Mouse (Mus musculus): ENCODE results near the gene 4930432K21Rik.
A peak's percentile ranks its signal among the peaks of the same experiment; 100 is the strongest.

Gene 4930432K21Rik

DNA sequence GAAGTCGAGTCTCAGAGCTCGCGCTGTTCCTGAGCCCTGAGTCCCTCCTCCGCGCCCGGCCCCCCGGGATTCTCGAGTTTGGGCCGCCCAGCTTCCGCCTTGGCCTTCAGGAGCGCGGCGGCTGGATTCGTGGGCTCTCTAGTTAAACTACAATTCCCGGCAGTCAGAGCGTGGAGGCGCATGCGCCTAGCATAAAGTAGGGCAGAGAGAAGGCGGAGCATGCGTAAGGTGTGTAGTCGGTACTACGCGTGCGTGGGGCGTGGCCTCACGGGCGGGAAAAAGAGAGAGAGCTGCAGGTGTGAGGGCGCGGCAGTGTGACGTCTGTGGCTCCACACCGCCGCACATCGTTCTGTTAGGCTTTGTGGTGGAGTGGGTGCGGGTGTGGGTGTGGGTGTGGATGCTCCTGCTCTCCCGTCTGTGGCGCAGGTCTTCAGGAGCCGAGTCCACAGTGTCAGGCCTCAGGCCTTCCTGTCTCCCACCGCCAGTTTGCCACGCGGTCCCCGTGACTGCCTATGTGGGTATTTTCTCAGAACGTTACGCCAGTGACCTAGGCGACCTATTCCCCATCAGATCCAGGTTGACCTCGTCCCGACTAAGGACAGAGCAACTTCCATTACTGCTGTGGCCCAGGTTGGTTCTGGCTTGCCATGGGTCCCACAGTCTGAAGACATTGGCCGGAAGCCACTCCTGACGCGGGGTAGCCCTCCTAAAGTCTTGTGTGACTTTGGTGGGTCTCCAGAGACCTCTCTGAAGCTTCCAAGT is at the start of gene 4930432K21Rik, which contains the start of gene Cc2d1a:
4930432K21Rik (plus strand) TSS at position 257 of the 762 bp plus-strand sequence.
Cc2d1a (minus strand) TSS at position 168 of the 762 bp plus-strand sequence.
- ATAC-seq (ENCODE audit: low TSS enrichment): peak; percentile 98

DNA sequence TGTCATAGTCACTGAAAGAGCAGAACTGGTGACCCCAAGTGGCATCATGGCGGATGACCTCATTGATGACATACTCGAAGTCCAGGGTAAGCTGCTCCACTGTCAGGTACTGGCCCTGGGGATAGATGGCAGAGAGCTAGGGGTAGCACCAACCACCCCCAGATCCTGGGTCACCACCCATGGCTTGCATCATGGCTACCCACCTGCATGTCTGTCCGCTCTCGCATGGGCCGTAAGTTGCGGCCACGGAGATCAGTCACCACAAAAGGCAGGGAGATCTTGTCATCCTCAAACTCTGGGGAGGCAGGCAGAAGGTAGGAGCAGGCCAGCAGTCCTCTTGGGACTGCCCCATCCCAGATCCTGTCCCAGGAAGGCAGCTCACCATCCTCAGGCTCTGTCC is 49.4 kb upstream of the 4930432K21Rik start:
- ATAC-seq (ENCODE audit: low TSS enrichment): no peak

DNA sequence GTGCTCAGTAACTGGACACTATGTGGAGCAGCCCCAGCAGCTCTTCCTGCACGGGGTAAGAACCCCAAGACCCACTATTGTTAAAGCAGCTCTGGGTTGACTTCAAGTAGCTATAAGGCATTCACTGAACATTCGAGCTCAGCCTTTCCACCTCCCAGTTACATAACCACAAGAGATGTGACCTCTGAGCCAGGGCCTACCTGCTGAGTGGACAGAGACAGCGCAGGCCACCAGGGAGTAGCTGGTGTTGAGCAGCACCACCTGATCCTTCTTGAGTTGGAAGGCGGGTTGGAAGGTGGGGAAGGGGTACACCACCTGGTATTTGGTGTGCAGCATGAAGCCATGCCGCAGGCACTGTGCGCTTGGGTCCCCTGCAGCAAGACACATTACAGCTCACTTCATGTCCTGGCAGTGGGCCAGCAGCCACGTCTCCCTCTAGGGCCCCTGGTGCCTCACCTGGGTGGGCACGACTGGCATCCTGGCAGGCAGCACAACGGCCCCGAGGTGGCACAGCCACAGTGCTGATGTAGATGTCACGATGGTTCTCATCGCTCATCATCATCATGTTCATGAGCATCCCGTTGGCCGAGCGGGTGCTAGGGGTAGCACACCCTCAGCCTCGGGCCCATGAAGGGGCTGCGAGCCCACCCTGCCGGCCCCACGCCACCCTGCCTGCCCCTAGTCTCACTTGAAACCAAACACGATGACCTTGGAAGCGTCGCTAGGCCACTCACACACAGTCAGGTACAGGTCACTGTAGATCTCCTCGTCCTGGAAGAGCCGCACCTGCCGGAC is 46.2 kb upstream of the 4930432K21Rik start:
- ATAC-seq (ENCODE audit: low TSS enrichment): no peak

DNA sequence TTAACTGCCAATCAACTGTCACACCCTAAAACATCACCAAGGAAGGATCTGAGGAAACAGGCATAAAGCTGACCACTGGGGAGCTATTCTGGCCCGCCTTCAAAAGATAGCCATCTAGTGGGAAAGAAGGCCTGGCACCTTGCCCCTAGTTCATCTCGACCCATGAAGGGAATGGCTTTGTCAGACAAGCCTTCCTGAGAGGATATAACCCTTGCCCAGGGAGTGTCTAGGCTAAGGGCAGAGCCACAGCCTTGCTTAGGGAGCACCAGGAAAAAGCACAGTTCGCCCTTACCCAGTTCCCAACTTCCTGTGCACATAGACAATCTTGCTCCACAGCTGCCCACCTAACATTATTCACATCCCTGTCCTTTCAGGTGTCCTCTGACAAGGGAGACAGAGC is 44.2 kb upstream of the 4930432K21Rik start:
- no peak for ATAC-seq (ENCODE audit: low TSS enrichment)

DNA sequence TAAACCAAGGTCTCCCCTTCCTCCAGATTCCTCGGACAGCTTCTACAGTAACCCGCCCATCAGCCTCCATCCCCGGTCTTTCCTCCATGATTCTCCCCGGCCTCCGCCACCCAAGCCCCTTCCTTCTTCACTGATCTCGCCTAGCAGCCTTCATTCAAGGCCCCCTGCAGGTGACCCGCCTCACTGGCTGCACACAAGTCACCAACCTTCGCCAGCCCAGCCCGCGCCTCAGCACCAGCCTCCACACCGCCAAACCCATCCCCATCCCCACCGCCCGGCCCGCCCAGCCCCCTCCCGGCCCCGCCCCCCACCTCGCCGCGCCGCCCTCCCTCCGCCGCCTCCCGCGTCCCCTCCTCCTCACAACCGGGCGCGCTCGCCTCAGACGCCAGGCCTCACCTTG is 43.6 kb upstream of the 4930432K21Rik start:
- no peak for ATAC-seq (ENCODE audit: low TSS enrichment)

DNA sequence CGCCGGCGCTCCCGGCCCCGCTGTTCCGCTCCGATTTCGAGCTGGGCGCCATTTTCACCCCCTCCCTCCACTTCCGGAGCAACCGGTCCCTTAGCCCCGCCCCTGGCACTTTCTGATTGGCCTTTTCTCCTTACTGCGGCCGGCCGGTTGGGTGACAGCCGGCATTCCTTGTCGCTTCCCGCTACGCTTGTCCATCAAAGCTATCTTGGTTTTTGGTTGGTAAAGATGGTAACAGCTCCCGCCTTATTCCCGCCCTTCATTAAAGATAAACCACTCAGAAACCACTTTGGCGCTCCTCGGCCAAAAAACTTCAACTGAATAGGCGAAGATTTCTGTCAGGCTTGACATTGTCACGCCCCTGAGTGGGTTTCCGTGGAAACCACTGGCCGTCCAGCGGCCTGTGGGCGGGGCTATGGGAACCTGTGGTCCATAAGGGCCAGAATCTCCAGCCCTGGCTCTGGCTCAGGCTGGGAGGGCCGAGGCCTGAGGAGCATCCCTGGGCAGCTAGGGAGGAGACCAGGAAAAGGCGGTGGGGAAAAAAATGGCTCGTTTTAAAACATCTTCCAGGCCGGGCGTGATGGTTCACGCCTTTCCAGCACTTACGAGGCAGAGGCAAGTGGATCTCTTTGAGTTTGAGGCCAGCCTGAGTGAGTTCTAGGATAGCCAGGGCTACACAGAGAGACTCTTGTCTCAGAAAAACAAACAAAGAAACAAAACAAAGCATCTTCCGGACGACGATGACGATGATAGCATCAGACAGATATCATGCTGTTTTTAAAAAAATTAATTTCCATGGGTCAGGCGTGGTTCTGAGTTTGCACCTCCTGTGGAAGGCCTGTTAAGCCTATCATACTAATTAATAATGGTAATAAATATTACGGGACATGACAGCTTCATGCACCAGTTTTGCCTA is 42.9 kb upstream of the 4930432K21Rik start, which contains the start of gene Dcaf15:
Dcaf15 (minus strand) TSS at position 72 of the 913 bp plus-strand sequence.
- ATAC-seq (ENCODE audit: low TSS enrichment): peak; percentile 99

DNA sequence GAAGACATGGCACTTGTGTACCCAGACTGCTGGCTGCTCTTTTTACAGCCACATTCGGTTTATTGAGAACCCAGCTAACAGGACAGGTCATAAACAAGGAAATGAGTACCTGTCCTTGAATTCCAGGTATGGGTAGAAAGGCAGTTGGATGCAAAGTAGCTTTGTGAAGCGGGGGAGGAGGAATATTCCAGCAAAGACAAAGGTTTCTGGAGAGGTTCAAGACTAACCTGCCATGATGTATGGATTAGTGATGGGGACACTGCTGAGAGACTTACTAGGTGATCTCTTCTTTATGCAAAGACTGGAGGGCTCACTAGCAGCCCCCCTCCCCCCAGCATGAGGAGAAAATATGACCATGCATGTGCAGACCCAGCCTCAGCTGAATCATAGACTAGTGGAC is 42.1 kb upstream of the 4930432K21Rik start:
- ATAC-seq (ENCODE audit: low TSS enrichment): no peak

DNA sequence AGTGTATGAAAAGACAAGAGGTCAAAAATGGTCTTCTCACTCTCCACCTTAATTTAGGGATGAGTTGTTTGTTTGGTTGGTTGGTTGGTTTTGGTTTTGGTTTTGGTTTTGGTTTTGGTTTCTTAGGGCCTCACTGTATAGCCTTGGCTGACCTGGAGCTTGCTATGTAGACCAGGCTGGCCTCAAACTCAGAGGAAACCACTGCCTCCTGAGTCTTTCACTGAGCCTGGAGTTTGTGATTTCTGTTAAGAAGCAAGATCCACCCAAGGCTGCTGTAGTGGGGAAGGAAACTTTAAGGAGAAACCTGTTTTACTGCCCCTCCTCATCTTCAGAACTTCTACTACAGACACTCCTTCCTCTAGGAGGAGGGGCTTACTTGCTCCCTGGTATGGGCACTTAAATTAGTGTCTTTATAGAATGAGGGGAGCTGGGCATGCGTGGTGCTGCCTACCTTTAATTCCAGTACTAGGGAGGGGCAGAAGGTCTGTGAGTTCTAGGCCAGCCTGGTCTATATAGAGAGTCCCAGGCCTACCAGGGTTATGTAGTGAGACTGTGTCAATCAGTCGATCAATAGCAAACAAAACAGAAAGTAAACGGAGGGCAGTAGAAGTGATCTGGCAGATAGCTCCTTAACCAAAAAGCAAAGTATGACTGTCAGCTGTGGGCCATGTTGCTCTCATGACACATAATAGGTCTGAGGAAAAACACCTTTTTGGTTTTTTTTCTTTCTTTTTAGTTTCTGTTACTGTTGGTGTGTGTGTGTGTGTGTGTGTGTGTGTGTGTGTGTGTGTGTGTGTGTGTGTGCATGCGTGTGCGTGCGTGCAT is 41.4 kb upstream of the 4930432K21Rik start:
- no peak for ATAC-seq (ENCODE audit: low TSS enrichment)

DNA sequence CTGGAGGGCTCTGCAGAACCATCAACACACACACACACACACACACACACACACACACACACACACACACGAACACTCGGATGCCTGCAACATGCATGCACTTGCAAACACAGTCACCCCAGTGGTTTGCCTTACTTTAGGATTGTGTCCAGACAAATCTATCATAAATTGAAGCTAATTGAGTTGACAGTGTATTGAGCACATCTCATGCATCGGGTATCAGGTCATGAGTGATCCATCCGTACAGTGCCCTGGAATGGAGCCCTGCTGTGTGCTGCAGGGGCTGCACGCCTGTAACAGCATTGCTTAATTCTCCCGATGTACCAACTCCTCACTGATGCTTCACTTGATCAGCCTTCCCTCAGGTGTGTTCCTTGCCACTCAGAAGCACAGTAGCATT is 32.2 kb upstream of the 4930432K21Rik start:
- ATAC-seq (ENCODE audit: low TSS enrichment): no peak

DNA sequence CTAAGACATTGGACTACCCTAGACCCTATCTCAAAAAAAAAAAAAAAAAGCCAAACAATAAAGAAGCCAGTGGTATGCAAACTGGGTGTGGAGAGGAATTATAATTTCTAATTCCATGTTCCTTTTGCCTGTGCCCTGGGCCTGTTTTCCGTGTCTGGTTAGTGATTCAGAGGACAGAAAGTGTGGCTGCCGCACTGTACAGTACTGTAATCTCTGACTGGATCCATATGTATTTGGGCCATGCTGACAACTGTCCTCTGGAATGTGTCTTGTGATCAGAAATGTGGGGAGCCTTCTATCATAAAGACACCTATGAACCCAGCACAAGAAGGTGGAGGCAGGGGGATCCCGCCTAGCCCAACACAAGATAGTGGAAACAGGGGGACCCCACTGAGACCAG is 25.7 kb upstream of the 4930432K21Rik start:
- ATAC-seq (ENCODE audit: low TSS enrichment): no peak

DNA sequence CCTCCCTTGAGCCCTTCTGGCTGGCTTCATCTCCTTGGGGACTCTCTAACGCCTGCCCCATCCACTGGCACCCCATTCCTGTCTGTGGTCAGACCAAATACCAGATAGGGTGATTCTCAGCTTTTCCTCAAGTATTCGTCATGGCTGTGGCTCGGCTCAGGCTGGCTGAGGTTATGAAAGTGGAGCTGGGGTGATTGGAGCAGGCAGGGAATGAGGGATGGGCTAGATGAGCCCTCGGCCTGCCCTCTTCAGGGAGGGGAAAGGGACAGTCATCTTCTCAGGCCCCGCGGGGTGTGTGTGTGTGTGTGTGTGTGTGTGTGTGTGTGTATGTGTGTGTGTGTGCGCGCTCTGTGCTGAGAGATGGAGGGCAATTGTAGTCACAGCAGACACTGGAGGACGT is 22.2 kb upstream of the 4930432K21Rik start, which contains the start of gene Podnl1:
Podnl1 (plus strand) TSS at position 334 of the 400 bp plus-strand sequence.
- ATAC-seq (ENCODE audit: low TSS enrichment): no peak

DNA sequence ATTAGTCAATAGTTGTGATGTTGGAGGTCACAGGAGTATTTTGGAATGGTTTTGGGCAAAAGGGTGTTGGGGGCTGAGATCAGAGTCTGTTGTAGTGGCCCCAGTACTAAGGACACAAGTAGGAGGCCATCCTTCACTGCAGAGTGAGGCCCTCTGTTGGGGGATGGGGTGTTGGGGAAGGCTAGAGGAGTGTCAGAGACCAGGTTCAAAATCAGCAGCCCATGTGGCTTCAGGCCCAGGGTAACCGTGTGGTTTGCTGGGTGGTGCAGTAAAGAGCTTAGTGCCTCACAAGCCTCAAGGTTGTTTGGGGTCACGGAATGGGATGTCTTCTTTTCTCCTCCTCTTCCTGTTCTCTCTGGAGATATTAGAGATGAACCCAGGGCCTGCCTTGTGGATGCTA is 21.1 kb upstream of the 4930432K21Rik start:
- no peak for ATAC-seq (ENCODE audit: low TSS enrichment)

DNA sequence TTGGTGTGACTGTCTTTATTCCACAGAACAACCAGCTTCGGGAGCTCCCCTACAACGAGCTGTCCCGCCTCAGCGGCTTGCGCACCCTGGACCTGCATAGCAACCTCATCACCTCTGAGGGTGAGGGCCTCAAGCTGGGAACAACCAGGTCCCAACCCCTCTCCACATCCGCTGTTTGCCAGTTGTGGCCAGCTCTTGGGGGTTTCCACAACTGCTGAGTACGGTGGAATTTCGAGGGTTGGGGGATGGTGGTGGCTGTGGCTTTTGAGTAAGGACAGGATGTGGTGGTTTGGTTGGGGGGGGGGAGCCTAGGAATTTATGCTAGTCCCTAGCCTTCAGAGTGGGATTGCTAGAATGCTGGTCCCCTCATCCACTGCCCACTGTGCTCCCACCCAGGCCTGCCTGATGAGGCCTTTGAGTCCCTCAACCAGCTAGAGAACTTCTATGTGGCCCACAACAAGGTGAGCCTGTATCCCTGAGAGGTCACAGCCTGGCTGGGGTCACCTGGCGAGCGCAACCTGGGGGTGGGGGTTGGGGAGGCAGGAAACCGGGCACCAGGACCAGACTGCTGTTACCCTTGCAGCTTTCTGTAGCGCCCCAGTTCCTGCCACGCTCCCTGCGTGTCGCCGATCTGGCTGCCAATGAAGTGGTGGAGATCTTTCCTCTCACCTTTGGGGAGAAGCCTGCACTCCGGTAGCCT is 20.5 kb upstream of the 4930432K21Rik start:
- no peak for ATAC-seq (ENCODE audit: low TSS enrichment)

DNA sequence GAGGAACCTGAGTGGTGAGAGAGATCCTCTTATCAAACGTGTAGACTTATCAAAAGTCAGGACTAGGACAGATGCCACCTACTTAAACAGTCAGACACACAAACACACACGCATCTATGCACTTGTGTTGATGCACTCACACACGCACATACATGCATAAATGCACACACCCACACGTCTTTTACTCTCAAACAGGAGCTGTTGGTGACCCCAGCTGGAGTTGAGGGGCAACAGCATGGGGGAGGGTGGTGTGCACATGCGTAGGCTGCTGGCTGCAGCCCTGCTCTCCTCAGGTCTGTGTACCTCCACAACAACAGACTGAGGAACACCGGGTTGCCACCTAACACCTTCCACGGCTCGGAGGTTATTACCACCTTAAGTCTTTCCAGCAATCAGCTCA is 19.5 kb upstream of the 4930432K21Rik start:
- ATAC-seq (ENCODE audit: low TSS enrichment): no peak

DNA sequence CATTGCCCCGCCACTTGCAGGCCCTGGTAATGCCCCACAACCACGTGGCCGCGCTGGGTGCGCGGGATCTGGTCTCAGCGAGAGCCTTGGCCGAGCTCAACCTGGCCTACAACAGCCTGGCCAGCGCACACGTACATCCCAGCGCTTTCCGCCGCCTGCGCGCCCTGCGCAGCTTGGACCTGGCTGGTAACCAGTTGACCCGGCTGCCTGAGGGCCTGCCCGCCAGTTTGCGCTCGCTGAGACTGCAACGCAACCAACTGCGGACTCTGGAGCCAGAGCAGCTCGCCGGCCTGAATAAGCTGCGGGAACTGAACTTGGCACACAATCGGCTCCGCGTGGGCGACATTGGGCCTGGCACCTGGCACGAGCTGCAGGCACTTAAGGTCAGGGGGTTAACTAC is 17.0 kb upstream of the 4930432K21Rik start:
- ATAC-seq (ENCODE audit: low TSS enrichment): no peak

DNA sequence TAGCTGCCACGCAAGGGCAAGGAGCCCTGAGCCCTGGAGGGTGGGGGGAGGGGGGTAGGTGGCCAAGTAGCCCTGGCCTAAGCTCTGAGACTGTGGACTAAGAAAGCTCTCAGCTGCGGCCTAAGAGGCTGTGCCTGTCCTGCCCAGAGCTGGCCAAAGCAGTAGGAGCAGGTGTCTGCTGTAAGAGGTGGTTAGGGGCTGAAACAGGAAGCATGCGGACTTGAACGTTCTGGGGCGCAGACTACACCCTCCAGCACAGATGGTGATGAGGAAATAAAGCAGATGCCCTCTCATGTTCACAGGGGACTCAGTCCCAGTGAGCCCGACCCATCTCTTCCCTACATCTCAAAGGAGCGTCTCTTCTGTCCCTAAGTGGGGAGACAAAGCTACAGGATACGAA is 15.6 kb upstream of the 4930432K21Rik start:
- no peak for ATAC-seq (ENCODE audit: low TSS enrichment)

DNA sequence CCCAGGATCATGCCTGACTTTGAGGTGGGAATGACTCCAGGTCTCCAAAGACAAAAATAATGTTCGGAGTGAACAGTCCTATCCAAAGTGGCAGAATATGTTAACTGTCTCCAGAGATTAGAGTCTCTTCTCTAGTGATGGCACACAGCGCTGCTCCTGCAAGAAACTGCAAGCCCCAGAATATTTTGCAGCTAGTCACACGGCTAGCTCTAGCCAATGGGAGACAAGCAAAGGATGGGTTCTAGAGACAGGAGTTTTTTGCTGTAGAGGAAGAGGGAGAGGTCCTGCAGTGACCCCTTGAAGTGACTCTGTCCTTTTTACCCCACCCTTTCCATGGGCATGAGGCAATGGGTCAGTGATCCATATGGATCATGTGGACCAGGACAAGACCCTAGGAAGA is 10.0 kb upstream of the 4930432K21Rik start:
- ATAC-seq (ENCODE audit: low TSS enrichment): no peak

DNA sequence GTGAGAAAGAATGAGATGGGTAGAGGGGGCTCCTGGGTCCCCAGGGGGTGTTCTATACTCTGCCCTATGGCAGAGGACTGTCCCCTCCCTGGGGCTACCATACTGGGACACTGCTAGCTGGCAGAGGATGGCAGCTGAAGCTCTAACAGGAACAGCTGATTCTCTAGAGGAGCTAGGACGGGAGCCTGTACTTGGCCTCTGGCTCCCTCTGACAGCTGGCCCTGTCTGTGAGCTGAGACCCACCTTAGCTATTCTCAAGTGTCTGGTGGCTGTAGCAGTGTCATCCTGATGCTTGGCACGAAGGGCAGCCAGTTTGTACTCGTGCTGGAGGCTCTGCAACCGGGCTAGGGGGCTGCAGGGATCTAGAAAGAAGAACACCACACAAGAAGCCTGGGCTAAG is 7.0 kb upstream of the 4930432K21Rik start:
- no peak for ATAC-seq (ENCODE audit: low TSS enrichment)

DNA sequence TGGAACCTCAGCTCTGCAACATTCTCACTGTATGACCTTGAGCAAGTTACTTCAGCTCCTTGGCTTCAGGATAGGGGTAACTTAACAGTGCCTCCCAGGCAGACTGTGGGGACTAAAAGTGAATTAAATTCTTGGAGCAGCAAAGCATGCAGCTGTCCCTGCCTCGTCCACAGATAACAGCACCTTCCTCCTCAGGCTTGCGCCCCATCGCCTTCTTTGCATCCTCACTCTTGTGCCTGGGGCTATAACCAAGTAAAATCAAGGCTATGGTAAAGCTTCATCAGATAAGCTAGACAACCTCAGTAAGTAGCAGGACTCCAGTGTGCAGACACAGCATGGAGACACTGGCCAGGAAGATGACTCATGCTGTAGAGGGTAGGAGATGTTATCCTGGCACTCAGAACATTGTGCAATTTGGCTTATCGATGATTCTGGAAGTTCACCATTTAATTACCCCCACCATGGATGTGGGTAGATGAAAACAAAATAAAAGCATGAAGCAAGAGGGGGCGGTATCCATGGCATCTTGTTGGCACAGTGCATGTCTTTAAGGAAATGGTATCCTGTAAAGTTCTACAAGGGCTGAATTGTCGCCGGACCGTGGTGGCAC is 3.1 kb upstream of the 4930432K21Rik start:
- ATAC-seq (ENCODE audit: low TSS enrichment): no peak

DNA sequence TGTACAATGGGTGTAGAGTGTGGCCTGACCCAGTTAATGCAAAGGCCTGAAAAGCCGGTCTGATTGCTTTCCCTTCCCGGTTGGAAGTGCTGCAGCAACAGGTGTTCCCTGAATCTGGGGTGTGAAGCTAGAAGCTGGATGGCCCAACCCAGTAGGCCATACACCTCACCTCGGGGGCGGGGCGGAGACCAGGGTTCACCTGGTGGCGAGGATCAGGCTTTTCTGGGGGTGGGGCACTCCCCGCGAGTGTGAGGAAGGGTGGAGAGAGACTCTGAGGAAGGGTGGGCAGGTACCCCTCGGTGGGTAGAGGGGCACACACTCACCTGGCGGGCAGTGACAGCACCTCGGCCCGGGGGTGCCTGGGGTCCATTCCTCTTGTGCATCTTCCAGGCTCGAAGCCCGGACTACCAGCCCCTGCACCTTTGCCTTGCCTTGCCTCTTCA is 480 bp upstream of the 4930432K21Rik start:
- ATAC-seq (ENCODE audit: low TSS enrichment): no peak

Measured in frontal cortex, adult (tissue).